Mouse (Mus musculus) heart, postnatal 0 days (tissue): Measurements from ENCODE around the gene Tkfc. TPM values are rescaled to one million over a fixed set of nuclear protein-coding genes. Genes with fewer than 3 reads are reported as not detected.

Experiments
- ATAC-seq: fragments of 200-750 bp; cut with Nextera tagmentation; 2 replicates; pipeline ENCODE4 v1.8.0; 2017; ENCODE audit warnings: low read depth, moderate number of reproducible peaks, moderate library complexity; ENCODE audit not compliant: insufficient read depth
- DNase-seq: peaks from one replicate; pipeline ENCODE4 v3.0.0-alpha.2; 2016; ENCODE audit warnings: low spot score
- H3K27ac ChIP-seq: fragments of 300-500 bp; sonication (generic); 2 replicates; pipeline ENCODE4 v1.5.1; 2014; ENCODE audit warnings: low read depth, mild to moderate bottlenecking
- H3K27me3 ChIP-seq: fragments of 300-500 bp; sonication (generic); 2 replicates; pipeline ENCODE4 v1.6.1; 2014; ENCODE audit warnings: low read length, mixed read lengths; ENCODE audit not compliant: control insufficient read depth, insufficient read depth
- H3K36me3 ChIP-seq: fragments of 300-500 bp; sonication (generic); replicated peaks from 2 replicates; pipeline ENCODE4 v1.6.1; 2014; ENCODE audit warnings: low read length, mixed read lengths; ENCODE audit not compliant: control insufficient read depth, insufficient read depth
- H3K4me1 ChIP-seq: fragments of 300-500 bp; sonication (generic); 2 replicates; pipeline ENCODE4 v1.6.1; 2014; ENCODE audit warnings: antibody characterized with exemption; ENCODE audit not compliant: control insufficient read depth, insufficient read depth
- H3K4me2 ChIP-seq: fragments of 300-500 bp; sonication (generic); 2 replicates; pipeline ENCODE4 v1.6.1; 2014; ENCODE audit warnings: low read depth, mild to moderate bottlenecking, low read length, moderate library complexity
- H3K4me3 ChIP-seq: fragments of 300-500 bp; sonication (generic); 2 replicates; pipeline ENCODE4 v1.5.1; 2014; ENCODE audit warnings: low read depth, low read length
- H3K9ac ChIP-seq: fragments of 300-500 bp; sonication (generic); replicated peaks from 2 replicates; pipeline ENCODE4 v1.6.1; 2014; ENCODE audit warnings: low read depth, low read length, mixed read lengths
- H3K9me3 ChIP-seq: fragments of 300-500 bp; sonication (generic); replicated peaks from 2 replicates; pipeline ENCODE4 v1.6.1; 2016; ENCODE audit warnings: low read length; ENCODE audit not compliant: control insufficient read depth
- CTCF ChIP-seq: IDR thresholded peaks from 2 replicates; pipeline ENCODE4 v1.5.1; 2016; ENCODE audit warnings: antibody characterized with exemption, control low read depth, low read depth
- EP300 ChIP-seq: IDR thresholded peaks from 2 replicates; pipeline ENCODE4 v1.6.1; 2016; ENCODE audit warnings: antibody characterized with exemption, low read depth
- WGBS: fragments of 180-500 bp; shearing (Covaris S2); extraction: QIAGEN DNeasy Blood & Tissue Kit; methylation state at CpG from one replicate; pipeline ENCODE4 v1.1.7; 2014; 5-methylcytosine and 5-hydroxymethylcytosine counted together
- polyA plus RNA-seq: library from polyadenylated mRNA; unstranded; fragments of >200 nt; fragmentation: Nextera tagmentation; extraction: Ambion mirVana; gene quantifications from 2 replicates; pipeline ENCODE4 v1.2.1, GENCODE M21; 2015
- total RNA-seq: library from RNA; depleted of rRNA; stranded (reverse); fragments of >200 nt; gene quantifications from 2 replicates; pipeline ENCODE4 v1.2.3, GENCODE M21; 2014; ENCODE audit warnings: low replicate concordance; rRNA removed

Gene Tkfc
- total and polyA plus RNA-seq, 2 experiments from 2014 or later: 2.7 to 5.9 TPM

DNA sequence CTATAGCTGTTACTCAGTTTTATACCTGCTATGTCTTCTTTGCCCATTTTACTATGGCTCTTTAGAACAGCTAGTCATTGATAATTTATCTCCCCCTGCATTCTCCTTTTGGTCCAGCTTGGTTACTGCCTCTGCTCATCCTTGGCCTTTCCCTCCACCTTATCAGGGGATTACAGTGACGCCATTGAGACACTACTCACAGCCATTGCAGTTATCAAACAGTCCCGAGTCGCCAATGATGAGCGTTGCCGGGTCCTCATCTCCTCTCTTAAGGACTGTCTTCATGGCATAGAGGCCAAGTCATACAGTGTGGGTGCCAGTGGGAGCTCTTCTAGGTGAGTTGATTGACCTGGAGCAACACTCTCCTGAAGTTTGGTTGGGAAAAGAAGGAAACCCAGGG lies 66.0 kb downstream of the Tkfc start:
- no peak for ATAC-seq
- TF ChIP-seq CTCF: no peak
- TF ChIP-seq EP300: no peak
- Histone ChIP-seq H3K9ac (no peak overlapping the region), H3K4me1 (no peaks in the 10 kb centered on the region), H3K27me3 (no peaks in the 10 kb centered on the region), H3K4me2 (no peak overlapping the region), H3K4me3 (no peak overlapping the region), H3K9me3 (no peaks in the 10 kb centered on the region), H3K36me3 (peaks cover 89% of the 10 kb centered on the region), H3K27ac (no peak overlapping the region)
- DNase-seq: no peak
- 82% methylated on average over 5 of the region's 5 CpGs for WGBS

Other genes with a start within 250 kb of the Tkfc start
- gene Syt7, start 216.6 kb downstream of the Tkfc start, total RNA-seq: 5.0 and 6.0 TPM in 2 replicates
- gene Syt7, start 216.6 kb downstream of the Tkfc start, polyA plus RNA-seq: 0.78 and 0.96 TPM in 2 replicates
- 1.9 TPM in 1 of 2 replicates, not detected in the other for gene Lrrc10b, start 148.2 kb downstream of the Tkfc start, total RNA-seq
- 0.08 and 0.18 TPM in 2 replicates for gene Lrrc10b, start 148.2 kb downstream of the Tkfc start, polyA plus RNA-seq
- gene Ppp1r32, start 122.7 kb downstream of the Tkfc start, total RNA-seq: 0.19 TPM in 1 of 2 replicates, not detected in the other
- gene Ppp1r32, start 122.7 kb downstream of the Tkfc start, polyA plus RNA-seq: 0.14 TPM in 2 replicates
- 18.4 and 51.4 TPM in 2 replicates for gene Cpsf7, start 80.4 kb downstream of the Tkfc start, total RNA-seq
- 14.2 and 14.8 TPM in 2 replicates for gene Cpsf7, start 80.4 kb downstream of the Tkfc start, polyA plus RNA-seq
- gene Sdhaf2, start 79.5 kb downstream of the Tkfc start, total RNA-seq: 50.6 and 66.2 TPM in 2 replicates
- gene Sdhaf2, start 79.5 kb downstream of the Tkfc start, polyA plus RNA-seq: 56.1 and 56.9 TPM in 2 replicates
- gene Tmem216, start 49.4 kb downstream of the Tkfc start, total RNA-seq: 10.2 and 12.9 TPM in 2 replicates
- gene Tmem216, start 49.4 kb downstream of the Tkfc start, polyA plus RNA-seq: 12.7 and 13.2 TPM in 2 replicates
- 11.9 and 22.7 TPM in 2 replicates for gene Cyb561a3, start 28.5 kb downstream of the Tkfc start, total RNA-seq
- gene Cyb561a3, start 28.5 kb downstream of the Tkfc start, polyA plus RNA-seq: 13.7 and 15.5 TPM in 2 replicates
- 6.7 and 8.1 TPM in 2 replicates for gene Tmem138, start 28.3 kb downstream of the Tkfc start, total RNA-seq
- 11.9 and 12.1 TPM in 2 replicates for gene Tmem138, start 28.3 kb downstream of the Tkfc start, polyA plus RNA-seq
- 298 and 349 TPM in 2 replicates for gene Ddb1, start 327 bp downstream of the Tkfc start, total RNA-seq
- 130 and 137 TPM in 2 replicates for gene Ddb1, start 327 bp downstream of the Tkfc start, polyA plus RNA-seq
- 0.19 and 4.7 TPM in 2 replicates for gene Vwce, start 28.6 kb upstream of the Tkfc start, total RNA-seq
- gene Vwce, start 28.6 kb upstream of the Tkfc start, polyA plus RNA-seq: 0.22 and 0.23 TPM in 2 replicates
- gene Pga5, start 72.4 kb upstream of the Tkfc start, total RNA-seq: not detected in 2 replicates
- gene Pga5, start 72.4 kb upstream of the Tkfc start, polyA plus RNA-seq: not detected in 2 replicates
- 25.5 and 42.1 TPM in 2 replicates for gene Vps37c, start 83.1 kb upstream of the Tkfc start, total RNA-seq
- gene Vps37c, start 83.1 kb upstream of the Tkfc start, polyA plus RNA-seq: 22.2 and 23.0 TPM in 2 replicates
- 3.2 TPM in 1 of 2 replicates, not detected in the other for gene Cd5, start 133.3 kb upstream of the Tkfc start, total RNA-seq
- gene Cd5, start 133.3 kb upstream of the Tkfc start, polyA plus RNA-seq: 0.12 and 0.23 TPM in 2 replicates
- 3.6 TPM in 1 of 2 replicates, not detected in the other for gene Cd6, start 224.4 kb upstream of the Tkfc start, total RNA-seq
- gene Cd6, start 224.4 kb upstream of the Tkfc start, polyA plus RNA-seq: not detected in 2 replicates
- gene Slc15a3, start 234.1 kb upstream of the Tkfc start, total RNA-seq: 0.46 and 2.7 TPM in 2 replicates
- 0.43 and 0.59 TPM in 2 replicates for gene Slc15a3, start 234.1 kb upstream of the Tkfc start, polyA plus RNA-seq